Mouse (Mus musculus): ENCODE data around the gene Fscn1. TPM values are rescaled to one million over a fixed set of nuclear protein-coding genes. Genes with fewer than 3 reads are reported as not detected.

The Fscn1 gene
- polyA plus RNA-seq, 1 experiment from 2014 or later, result 142 TPM

GRCm38 (mm10) chr5:142944979-142945682 lies 15.0 kb upstream of the Fscn1 start:
- Histone ChIP-seq H3K27me3 (replicated peaks; ENCODE audit: control insufficient read depth, insufficient read depth, low read length) (no peaks in the 10 kb centered on the region), H3K4me3 (ENCODE audit: low read depth, low read length) (no peak overlapping the region), H3K9ac (ENCODE audit: low read depth, low read length) (no peak overlapping the region), H3K27ac (ENCODE audit: low read depth, low read length) (no peak overlapping the region), H3K9me3 (ENCODE audit: control insufficient read depth, low read length) (no peaks in the 10 kb centered on the region), H3K4me2 (no peak overlapping the region), H3K4me1 (replicated peaks; ENCODE audit: control insufficient read depth, insufficient read depth, low read length) (no peaks in the 10 kb centered on the region), H3K36me3 (ENCODE audit: control insufficient read depth, insufficient read depth, low read length) (no peaks in the 10 kb centered on the region)
- no peak; the same call in 1 of the 2 replicates for ATAC-seq (replicated peaks; ENCODE audit: low FRiP score)
- no peak for DNase-seq (ENCODE audit: low spot score)
- WGBS, result 57% methylated on average over 8 of the region's 8 CpGs

GRCm38 (mm10) chr5:142947460-142947859 lies 12.7 kb upstream of the Fscn1 start:
- no peaks in the 10 kb centered on the region for H3K9me3 ChIP-seq (ENCODE audit: control insufficient read depth, low read length)
- H3K9ac ChIP-seq (ENCODE audit: low read depth, low read length), result no peak overlapping the region
- WGBS, result 75% methylated on average over 7 of the region's 7 CpGs
- H3K27ac ChIP-seq (ENCODE audit: low read depth, low read length), result no peak overlapping the region
- H3K4me1 ChIP-seq (replicated peaks; ENCODE audit: control insufficient read depth, insufficient read depth, low read length), result no peaks in the 10 kb centered on the region
- H3K36me3 ChIP-seq (ENCODE audit: control insufficient read depth, insufficient read depth, low read length), result no peaks in the 10 kb centered on the region
- ATAC-seq (replicated peaks; ENCODE audit: low FRiP score) (peak; percentile 41; the same call in 1 of the 2 replicates), DNase-seq (ENCODE audit: low spot score) (no peak)
- no peak overlapping the region for H3K4me3 ChIP-seq (ENCODE audit: low read depth, low read length)
- H3K27me3 ChIP-seq (replicated peaks; ENCODE audit: control insufficient read depth, insufficient read depth, low read length), result no peaks in the 10 kb centered on the region
- H3K4me2 ChIP-seq, result no peak overlapping the region

DNA sequence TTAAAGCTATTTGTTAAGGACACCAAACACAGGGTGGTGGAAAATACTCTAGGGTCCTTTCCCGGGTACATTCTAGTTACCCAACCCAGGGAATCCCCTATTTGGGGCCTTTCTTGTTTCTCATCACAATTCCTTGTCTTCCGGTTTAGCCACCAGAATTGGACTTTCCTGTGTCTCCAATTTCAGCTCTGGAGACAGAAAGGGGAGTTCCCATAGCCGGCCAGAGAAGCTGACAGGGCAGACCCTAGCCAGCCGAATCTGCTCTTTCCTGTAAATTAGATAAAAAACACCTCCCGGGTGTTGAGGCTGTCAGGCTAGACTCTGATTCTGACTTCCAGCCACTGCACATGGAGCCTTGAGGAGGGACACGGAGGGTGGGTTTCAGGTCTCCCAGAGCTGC lies 10.6 kb upstream of the Fscn1 start:
- DNase-seq (ENCODE audit: low spot score) (no peak), ATAC-seq (replicated peaks; ENCODE audit: low FRiP score) (no peak)
- WGBS, result 40% methylated on average over 6 of the region's 6 CpGs
- H3K27me3 ChIP-seq (replicated peaks; ENCODE audit: control insufficient read depth, insufficient read depth, low read length), result no peaks in the 10 kb centered on the region
- H3K4me3 ChIP-seq (ENCODE audit: low read depth, low read length), result no peak overlapping the region
- no peak overlapping the region for H3K27ac ChIP-seq (ENCODE audit: low read depth, low read length)
- no peaks in the 10 kb centered on the region for H3K9me3 ChIP-seq (ENCODE audit: control insufficient read depth, low read length)
- H3K4me2 ChIP-seq, result no peak overlapping the region
- no peaks in the 10 kb centered on the region for H3K4me1 ChIP-seq (replicated peaks; ENCODE audit: control insufficient read depth, insufficient read depth, low read length)
- H3K36me3 ChIP-seq (ENCODE audit: control insufficient read depth, insufficient read depth, low read length), result no peaks in the 10 kb centered on the region
- H3K9ac ChIP-seq (ENCODE audit: low read depth, low read length), result no peak overlapping the region

DNA sequence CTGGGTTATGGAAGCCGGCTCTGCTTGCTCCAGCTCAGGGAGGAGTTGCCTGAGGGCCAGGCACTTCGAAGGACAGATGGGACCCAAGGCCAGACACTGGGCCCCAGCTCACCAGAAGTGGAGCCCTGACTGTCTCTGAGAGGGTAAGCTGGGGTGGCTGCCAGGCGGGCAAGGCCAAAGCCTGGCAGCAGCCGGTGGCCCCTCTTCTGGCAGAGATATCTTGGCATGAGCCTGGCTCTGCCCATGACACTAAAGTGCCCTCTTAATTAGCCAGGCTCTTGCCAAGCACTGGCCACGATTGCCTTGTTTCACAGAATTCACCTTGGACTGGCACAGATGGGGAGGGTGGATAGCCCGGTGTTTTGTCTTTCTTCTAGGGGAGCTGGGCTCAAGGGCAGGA lies 9.7 kb upstream of the Fscn1 start:
- no peak overlapping the region for H3K4me2 ChIP-seq
- no peaks in the 10 kb centered on the region for H3K9me3 ChIP-seq (ENCODE audit: control insufficient read depth, low read length)
- ATAC-seq (replicated peaks; ENCODE audit: low FRiP score) (no peak), DNase-seq (ENCODE audit: low spot score) (no peak)
- H3K4me1 ChIP-seq (replicated peaks; ENCODE audit: control insufficient read depth, insufficient read depth, low read length), result no peaks in the 10 kb centered on the region
- no peak overlapping the region for H3K27ac ChIP-seq (ENCODE audit: low read depth, low read length)
- no peaks in the 10 kb centered on the region for H3K27me3 ChIP-seq (replicated peaks; ENCODE audit: control insufficient read depth, insufficient read depth, low read length)
- H3K36me3 ChIP-seq (ENCODE audit: control insufficient read depth, insufficient read depth, low read length), result no peaks in the 10 kb centered on the region
- 80% methylated on average over 6 of the region's 6 CpGs for WGBS
- no peak overlapping the region for H3K4me3 ChIP-seq (ENCODE audit: low read depth, low read length)
- H3K9ac ChIP-seq (ENCODE audit: low read depth, low read length), result no peak overlapping the region

DNA sequence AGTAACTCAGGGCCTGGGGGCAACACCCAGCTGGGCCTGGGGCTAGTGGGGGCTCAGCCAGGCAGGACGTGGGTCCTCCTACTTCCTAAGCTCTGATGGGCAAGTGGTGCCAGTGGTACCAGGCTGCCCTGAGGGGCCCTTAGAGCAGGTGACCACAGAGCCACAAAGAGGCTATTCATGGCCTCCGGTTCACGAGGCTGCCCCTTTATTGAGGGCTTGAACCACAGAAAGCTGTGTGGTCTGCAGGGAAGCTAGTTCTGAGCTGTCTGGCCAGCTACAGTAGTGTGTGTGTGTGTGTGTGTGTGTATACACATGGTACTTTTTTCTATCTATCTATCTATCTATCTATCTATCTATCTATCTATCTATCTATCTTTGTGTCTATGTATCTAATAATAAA lies 6.5 kb upstream of the Fscn1 start:
- no peak overlapping the region for H3K27ac ChIP-seq (ENCODE audit: low read depth, low read length)

GRCm38 (mm10) chr5:142956956-142957703 lies 3.0 kb upstream of the Fscn1 start:
- 67% methylated on average over 6 of the region's 6 CpGs for WGBS
- H3K9ac ChIP-seq (ENCODE audit: low read depth, low read length), result no peak overlapping the region
- ATAC-seq (replicated peaks; ENCODE audit: low FRiP score), result no peak

More for the DNA sequence above, 6.5 kb upstream of the Fscn1 start:
- H3K9me3 ChIP-seq (ENCODE audit: control insufficient read depth, low read length), result no peaks in the 10 kb centered on the region
- no peaks in the 10 kb centered on the region for H3K36me3 ChIP-seq (ENCODE audit: control insufficient read depth, insufficient read depth, low read length)
- H3K4me2 ChIP-seq, result no peak overlapping the region
- 72% methylated on average over 3 of the region's 3 CpGs for whole genome bisulfite sequencing
- no peak for DNase-seq (ENCODE audit: low spot score)
- H3K4me3 ChIP-seq (ENCODE audit: low read depth, low read length), result no peak overlapping the region
- H3K9ac ChIP-seq (ENCODE audit: low read depth, low read length), result no peak overlapping the region
- ATAC-seq (replicated peaks; ENCODE audit: low FRiP score), result no peak
- 0 out of 2 replicates have a peak, but pooled peaks cover 4% of the 10 kb centered on the region for H3K27me3 ChIP-seq (replicated peaks; ENCODE audit: control insufficient read depth, insufficient read depth, low read length)
- H3K4me1 ChIP-seq (replicated peaks; ENCODE audit: control insufficient read depth, insufficient read depth, low read length), result no peaks in the 10 kb centered on the region

DNA sequence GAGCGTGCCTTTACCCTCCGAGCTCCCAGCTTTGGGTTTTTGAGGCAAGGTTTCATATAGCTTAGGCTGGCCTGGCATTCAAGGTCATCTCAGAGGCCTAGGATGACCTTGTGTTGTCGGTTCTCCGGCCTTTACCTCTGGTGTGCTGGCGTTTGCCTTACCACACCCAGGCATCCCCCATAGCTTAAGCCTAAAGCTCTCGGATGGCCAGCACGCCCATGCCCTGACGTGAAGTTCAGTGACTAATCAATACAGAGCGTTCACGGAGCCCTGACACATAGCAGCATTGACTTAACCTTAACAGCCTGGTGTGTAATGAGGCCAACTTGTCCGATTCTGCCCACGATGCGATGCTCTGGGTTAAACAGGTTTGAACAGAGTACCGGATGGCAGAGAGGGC lies 1.7 kb upstream of the Fscn1 start:
- Histone ChIP-seq H3K9me3 (ENCODE audit: control insufficient read depth, low read length) (no peaks in the 10 kb centered on the region), H3K9ac (ENCODE audit: low read depth, low read length) (no peak overlapping the region), H3K27ac (ENCODE audit: low read depth, low read length) (no peak overlapping the region), H3K4me2 (no peak overlapping the region), H3K27me3 (replicated peaks; ENCODE audit: control insufficient read depth, insufficient read depth, low read length) (peaks cover 51% of the 10 kb centered on the region), H3K4me1 (replicated peaks; ENCODE audit: control insufficient read depth, insufficient read depth, low read length) (peaks cover 5% of the 10 kb centered on the region; the same call in 1 of the 2 replicates), H3K36me3 (ENCODE audit: control insufficient read depth, insufficient read depth, low read length) (no peaks in the 10 kb centered on the region), H3K4me3 (ENCODE audit: low read depth, low read length) (no peak overlapping the region)
- no peak for DNase-seq (ENCODE audit: low spot score)
- WGBS, result 83% methylated on average over 14 of the region's 14 CpGs
- no peak for ATAC-seq (replicated peaks; ENCODE audit: low FRiP score)

More at GRCm38 (mm10) chr5:142956956-142957703, 3.0 kb upstream of the Fscn1 start:
- H3K9me3 ChIP-seq (ENCODE audit: control insufficient read depth, low read length), result no peaks in the 10 kb centered on the region
- peaks cover 5% of the 10 kb centered on the region; the same call in 1 of the 2 replicates for H3K4me1 ChIP-seq (replicated peaks; ENCODE audit: control insufficient read depth, insufficient read depth, low read length)
- H3K27ac ChIP-seq (ENCODE audit: low read depth, low read length), result no peak overlapping the region
- H3K4me2 ChIP-seq, result no peak overlapping the region
- H3K27me3 ChIP-seq (replicated peaks; ENCODE audit: control insufficient read depth, insufficient read depth, low read length), result peaks cover 38% of the 10 kb centered on the region
- H3K36me3 ChIP-seq (ENCODE audit: control insufficient read depth, insufficient read depth, low read length), result no peaks in the 10 kb centered on the region
- no peak for DNase-seq (ENCODE audit: low spot score)
- H3K4me3 ChIP-seq (ENCODE audit: low read depth, low read length), result no peak overlapping the region

DNA sequence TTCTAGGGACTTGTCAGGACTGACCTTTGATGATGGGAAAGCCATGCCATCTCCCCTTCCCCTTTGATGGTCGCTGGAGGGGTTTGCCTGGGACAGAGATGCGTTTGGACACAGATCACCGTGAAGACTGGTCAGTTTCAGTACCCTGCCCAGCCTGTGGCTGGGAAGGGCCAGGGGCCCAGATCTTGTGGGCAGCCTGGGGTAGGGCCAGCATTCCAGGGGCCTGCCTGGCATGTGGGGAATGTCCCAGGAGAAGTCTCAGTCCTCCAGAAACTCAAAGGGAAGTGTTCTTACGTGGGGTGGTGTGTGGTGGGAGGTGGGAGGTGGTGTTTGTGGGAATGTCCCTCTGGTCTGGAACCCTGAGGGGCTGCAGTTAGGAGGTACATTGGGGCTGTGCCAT lies 987 bp upstream of the Fscn1 start:
- peaks cover 11% of the 10 kb centered on the region for H3K4me1 ChIP-seq (replicated peaks; ENCODE audit: control insufficient read depth, insufficient read depth, low read length)
- H3K9ac ChIP-seq (ENCODE audit: low read depth, low read length), result no peak overlapping the region
- H3K4me3 ChIP-seq (ENCODE audit: low read depth, low read length), result no peak overlapping the region
- ATAC-seq (replicated peaks; ENCODE audit: low FRiP score), result no peak
- H3K36me3 ChIP-seq (ENCODE audit: control insufficient read depth, insufficient read depth, low read length), result no peaks in the 10 kb centered on the region
- 65% methylated on average over 4 of the region's 4 CpGs for WGBS
- H3K9me3 ChIP-seq (ENCODE audit: control insufficient read depth, low read length), result no peaks in the 10 kb centered on the region
- no peak overlapping the region for H3K4me2 ChIP-seq
- DNase-seq (ENCODE audit: low spot score), result no peak
- no peak overlapping the region for H3K27ac ChIP-seq (ENCODE audit: low read depth, low read length)
- H3K27me3 ChIP-seq (replicated peaks; ENCODE audit: control insufficient read depth, insufficient read depth, low read length), result peaks cover 54% of the 10 kb centered on the region

All from liver, embryonic 11.5 days (tissue).